Mouse (Mus musculus): ENCODE data around the gene 4931414P19Rik.
A peak's percentile ranks its signal among the peaks of the same experiment; 100 is the strongest.

4931414P19Rik gene

DNA sequence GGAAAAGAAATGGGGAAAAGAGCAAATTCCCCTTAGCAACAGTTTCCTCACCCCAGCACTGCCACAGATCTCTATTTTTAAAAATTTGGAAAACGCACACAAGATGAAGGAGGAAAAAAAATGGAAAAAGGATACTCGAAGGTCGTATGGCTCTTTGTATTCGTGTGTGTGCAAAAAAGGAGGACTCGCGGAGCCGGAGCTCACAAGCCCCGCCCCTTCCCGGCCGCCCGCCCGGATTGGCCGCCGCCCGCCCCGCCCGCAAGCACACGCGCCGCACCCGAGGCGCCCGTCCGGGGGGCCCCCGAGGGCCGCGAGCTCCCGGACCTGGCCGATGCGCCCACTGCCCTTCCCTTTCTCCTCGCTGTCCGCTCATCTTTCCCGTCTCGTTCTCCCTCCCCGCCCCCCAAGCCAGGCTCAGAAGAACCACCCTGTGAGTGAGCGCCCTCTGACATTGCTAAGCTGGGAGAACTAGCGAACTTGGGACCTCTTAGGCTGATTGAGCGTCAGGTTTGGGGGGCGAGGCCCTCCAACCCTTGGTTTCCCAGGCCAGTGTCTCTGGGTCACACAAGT, at the start of gene 4931414P19Rik:
Gene 4931414P19Rik, minus strand, starts transcription at position 242 of the 570 bp plus-strand sequence.
- peak; percentile 95 for DNase-seq

DNA sequence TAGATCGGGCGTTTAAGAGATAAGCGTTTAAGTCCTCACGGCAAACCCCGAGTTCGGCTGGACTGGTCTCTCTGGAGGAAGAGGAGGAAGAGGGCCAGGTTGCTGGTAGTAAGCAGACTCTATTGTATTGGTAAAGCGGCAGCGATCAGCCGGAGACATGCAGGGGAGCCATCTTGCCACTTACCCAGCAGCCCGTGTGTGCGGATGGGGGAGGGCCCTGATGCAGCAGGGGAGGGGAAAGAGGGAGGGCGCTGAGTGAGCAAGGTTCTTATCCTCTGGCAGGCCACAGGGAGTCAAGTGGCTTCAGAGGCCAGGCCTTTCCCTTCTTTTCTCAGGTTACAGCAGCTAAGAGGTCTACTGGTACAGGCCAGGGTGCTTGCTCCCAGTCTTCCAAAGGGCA, 47.7 kb upstream of the 4931414P19Rik start:
- DNase-seq: peak; percentile 86

DNA sequence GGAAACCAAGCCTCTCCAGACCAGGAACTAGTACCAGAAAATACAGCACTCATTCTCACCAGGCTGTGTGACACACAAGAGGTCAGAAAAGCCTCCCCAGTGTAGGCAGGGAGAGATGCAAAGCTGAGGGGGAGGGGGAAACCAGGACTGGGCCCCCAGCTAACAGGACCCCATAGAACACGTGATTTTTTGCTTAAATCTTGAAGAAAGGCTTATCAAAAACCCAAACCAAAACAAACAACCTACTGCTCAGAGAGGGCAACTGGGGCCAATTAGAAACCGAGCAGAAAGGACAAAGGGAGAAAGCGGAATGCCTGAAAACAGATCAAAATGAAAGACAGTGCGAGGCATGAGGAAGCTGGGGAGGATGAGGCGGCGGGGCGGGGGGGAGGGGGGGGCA, 47.0 kb upstream of the 4931414P19Rik start:
- peak; percentile 25 for DNase-seq

DNA sequence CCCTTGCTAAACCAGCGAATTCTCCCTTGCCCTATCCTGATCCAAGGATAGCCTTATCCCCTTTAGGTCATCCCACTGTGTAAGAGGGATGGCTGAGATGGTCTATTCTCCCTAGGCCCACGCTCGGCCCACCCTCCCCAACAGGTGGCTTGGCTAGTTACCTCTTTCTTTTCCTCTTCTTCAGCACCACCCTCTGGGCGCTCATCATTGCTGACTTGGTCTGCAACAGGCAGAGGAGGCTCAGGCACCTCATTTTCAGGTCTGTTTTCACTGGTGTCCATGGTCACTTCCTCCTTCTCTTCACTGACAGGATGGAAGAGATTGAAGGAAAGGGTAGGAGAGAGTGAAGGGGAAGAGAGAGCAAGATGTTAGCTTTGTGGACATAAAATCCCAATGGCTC, 45.8 kb upstream of the 4931414P19Rik start:
- no peak for DNase-seq

DNA sequence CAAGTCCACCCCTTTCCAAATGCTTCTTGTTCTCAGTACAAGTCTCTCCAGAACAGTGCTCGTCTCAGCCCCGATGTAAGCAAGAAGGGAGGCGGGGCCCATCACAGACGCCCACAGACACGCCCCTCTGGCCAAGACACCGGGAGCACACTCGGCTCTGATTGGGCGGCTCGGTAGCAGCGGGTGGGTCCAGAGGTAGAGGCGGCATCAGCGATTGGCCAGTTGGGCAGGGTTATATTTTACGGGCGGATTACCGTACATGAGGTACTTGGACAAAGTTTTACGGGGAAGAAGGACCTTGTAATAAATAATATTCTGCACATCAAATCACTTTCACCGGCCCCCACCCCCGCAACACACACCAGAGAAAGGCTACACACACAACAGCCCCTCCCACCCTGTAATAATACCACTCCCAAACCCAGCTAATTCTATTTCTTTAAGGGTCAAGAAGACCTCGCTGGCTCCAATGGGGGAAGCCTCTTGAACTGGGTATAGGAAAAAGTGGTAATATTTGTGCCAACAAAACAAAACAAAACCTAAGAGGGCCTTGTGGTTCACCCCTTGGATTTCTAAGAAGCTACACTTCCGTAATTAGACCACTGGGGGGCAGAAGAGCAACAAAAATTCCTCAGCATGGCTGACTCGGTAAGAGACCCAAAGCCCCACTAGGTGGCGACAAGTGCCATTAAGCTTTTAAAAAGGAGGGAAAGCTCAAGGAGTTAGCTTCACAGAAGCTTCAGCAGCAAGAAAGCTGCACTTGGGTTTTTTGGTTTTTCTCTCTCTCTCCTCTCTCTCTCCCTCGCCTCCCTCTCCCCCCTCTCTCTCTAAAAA, 45.0 kb upstream of the 4931414P19Rik start:
- peak; percentile 93 for DNase-seq

DNA sequence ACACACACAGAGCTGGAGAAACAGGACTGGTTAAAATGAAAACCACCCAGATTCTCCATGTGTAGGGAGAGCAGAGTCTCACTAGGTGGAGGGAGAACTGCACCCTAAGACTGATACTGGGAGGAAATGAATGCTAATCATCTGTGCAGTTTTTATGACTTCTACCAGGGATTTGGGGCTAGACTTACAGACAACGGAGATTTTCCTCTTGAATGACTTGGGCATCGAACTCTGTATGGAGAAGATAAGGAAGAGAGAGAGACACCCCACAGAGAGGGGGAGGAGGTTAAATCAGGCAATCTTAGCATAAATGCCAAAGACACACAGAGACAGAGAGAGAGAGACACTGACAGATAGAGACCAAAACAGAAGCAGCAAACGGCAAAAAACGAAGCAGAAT, 42.1 kb upstream of the 4931414P19Rik start:
- no peak for DNase-seq

DNA sequence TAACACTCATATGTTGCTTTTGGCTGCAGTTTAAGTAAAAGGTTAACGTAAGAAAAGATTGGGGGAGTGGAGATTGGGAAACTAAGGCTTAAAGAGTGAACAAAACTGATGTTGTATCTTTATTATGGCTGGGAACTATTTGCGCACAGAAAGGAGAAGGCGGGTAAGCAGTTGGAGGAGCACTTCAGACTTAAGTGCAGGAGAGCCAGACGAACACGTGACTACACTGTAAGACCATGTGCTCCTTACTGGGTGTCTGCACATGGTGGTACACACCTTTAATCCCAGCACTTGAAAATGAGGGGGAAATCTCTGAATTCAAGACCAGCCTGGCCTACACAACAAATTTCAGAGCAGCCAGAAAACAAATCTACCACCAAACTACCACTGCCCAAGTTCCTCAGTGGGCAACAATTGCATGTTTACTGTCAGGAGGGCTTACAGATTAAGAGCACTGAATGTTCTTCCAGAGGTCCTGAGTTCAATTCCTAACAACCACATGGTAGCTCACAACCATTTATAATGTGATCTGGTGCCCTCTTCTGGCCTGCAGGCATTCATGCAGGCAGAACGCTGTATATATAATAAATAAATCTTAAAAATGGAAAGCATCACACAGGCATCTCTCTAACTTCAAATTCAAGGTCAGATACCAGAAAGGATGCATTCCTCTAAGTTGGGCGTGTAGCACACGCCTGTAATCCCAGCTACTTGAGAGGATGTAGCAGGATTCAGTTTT, 41.3 kb upstream of the 4931414P19Rik start:
- no peak for DNase-seq

DNA sequence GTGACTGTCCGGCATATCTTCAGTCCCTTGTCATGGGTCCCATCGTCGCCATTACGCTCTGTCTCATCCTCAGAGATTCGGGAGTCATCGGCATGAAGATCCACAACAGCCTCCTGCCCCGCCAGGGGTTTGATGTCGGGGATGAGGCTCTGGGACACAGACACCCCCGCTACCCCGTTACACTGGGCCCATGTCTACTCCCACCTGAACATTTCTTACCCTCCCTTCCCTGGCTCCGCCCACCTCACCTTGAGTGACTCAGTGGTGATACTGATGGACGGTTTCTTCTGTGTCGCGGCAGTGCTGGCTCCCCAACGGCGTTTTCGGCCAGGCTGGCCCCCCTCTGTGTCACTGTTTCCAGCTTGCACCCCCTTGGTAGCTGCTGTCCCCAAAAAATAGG, 40.7 kb upstream of the 4931414P19Rik start:
- DNase-seq: no peak

DNA sequence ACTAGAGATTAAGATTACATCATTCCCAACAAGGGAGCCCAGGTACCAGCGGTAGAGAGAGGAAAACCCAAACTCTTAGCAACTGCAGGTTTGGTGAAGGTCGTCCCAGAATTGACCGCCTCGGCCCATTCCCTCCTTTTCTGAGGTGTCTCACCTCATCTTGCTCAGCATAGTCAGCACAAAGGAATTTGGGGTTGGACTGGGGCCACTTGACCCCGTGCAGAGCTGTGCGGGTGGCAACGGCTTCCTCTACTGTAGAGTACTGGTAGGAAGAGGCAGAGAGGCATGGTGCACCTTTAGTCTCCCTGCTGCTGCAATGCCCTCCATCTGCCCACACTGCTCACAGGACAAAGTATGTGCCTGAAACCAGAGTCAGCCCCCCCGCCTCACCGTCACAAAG, 38.5 kb upstream of the 4931414P19Rik start:
- DNase-seq: no peak

DNA sequence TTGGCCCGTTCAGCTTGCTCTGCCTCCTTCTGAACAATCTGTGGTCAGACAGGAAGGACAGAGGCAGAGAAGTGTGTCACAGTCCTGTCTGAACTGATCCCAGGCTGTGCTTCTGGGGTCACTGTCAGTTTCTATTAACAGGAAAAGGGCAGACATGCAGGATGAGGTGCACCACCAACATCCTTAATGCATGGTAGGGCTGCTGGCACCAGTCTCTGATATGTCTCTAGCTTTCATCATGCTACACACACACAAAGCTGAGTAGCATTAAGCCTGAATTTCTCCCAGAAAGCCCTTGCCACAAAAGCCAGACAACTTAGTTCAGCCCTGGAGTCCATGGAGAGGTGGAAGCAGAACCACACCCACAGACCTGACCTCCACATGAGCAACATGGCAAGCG, 37.2 kb upstream of the 4931414P19Rik start:
- no peak for DNase-seq

DNA sequence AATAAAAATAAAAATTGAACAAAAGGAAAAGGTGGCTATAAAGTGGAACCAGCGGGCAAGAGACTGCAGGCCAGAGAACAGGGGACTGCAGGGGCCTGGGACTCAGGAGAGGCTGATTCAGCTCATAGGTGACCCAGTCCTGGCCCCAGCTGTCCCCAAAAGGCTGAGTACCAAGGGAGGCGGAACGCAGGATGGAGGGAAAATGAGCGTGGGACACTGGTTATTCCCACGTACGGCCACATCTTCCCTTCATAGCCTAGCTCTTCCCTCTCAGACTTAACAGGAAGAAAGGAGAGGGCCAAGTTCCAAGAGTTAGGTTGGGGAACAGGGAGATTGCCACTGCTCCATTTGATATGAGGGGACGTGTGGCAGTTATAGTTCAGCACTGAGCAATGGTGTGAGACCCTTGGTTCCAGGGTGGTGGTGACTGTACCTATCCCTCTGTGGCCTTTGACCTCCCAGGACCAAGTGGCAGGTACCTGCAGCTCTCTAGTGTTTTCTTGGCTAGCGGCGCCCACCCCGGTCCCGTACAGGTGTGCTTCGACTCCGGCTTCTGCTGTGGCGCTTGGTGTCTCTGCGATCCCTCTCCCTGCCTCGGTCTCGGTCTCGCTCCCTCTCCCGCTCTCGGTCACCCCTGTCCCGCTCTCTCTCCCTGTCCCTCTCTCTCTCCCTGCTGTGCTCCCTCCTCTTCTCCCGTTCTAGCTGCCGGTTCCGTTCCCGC, 36.6 kb upstream of the 4931414P19Rik start:
- no peak for DNase-seq

DNA sequence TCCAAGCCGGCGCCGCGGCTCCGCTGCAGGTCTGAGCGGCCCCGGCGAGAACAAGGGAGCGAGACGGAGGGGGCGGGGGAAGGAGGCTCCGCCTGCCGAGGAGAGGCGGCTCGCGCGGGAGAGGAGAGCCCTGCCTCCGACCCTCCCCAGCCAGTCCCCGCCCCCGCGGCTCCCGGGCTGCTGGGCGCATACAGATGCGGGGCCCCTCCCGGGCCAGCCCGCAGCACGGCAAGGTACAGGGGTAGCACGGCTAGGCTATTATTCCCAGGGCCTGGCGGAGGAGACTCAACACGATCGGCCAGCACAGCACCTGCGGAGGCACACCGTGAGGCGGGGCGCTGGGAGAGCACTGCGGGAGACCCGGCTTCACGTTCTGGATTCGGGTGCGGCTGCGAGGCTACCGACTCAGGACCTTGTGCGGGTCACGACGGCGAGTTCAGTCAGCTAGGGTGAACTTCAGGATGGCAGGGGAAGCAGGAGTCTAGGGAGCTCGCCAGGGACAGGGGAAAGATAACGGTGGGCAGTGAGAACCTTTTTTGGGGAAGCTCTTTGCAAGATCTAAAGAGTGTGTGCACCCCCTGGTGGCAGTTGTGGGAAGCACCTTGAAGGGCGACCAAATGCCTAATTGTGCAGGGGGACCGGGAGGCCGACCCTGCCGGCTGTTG, 35.6 kb upstream of the 4931414P19Rik start, which contains the start of gene Cdh24:
Gene Cdh24, minus strand, starts transcription at position 60 of the 665 bp plus-strand sequence.
- DNase-seq: peak; percentile 96

DNA sequence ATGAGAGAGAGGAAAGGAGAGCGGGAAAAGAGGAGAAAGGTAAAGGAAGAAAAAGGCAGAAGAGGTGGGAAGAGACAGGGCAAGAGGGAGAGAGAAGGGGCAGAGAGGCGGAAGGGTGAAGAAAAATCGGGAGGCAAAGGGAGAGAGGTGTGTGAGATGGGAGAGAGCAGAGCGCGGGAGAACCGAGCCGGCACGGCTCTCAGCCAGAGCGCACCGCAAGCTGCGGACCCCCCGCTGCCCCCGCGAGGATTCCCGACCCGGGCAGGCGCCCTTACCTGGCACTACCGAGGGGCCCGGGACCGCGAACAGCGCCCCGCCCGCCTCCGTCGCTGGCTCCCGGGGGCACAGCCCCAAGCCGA, 35.1 kb upstream of the 4931414P19Rik start, which contains the start of gene Gm17606:
Gene Gm17606, plus strand, starts transcription at position 7 of the 359 bp plus-strand sequence.
- DNase-seq: no peak

DNA sequence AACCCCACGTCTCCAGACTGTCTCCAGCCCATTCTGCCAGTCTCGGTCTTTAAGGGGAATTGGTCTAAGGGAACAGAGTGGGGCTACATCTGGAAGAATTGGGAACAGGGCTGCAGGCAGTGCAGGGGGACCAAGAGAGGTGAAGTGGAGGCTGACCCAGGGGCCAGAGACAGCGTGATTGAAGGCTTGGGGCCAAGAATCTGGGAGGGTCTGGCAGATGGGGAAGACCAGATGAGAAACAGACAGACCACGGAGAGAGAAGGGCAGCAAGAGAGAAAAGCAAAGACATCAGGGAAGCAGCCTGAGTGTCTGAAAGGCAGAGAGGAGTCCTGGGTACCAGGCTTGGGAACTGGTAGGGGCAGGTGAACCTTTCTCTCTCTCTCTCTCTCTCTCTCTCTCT, 34.3 kb upstream of the 4931414P19Rik start:
- no peak for DNase-seq

DNA sequence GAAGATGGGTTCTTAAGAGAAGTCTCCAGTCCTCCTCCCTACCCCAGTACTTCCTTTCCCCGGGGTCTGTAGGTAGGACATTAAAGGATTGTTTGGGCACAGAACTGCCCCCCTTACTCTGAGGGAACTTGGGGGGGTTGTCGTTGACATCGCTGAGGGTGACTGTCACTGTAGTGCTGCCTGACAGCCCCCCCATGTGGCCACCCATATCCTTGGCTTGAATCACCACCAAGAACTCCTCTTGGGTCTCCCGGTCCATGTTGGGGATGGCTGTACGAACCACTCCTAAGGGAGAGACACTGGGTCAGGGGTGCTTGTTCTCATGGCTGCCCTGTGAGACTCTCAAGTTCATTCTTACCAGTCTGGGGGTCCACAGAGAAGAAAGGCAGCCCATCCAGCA, 32.4 kb upstream of the 4931414P19Rik start:
- DNase-seq: peak; percentile 51

DNA sequence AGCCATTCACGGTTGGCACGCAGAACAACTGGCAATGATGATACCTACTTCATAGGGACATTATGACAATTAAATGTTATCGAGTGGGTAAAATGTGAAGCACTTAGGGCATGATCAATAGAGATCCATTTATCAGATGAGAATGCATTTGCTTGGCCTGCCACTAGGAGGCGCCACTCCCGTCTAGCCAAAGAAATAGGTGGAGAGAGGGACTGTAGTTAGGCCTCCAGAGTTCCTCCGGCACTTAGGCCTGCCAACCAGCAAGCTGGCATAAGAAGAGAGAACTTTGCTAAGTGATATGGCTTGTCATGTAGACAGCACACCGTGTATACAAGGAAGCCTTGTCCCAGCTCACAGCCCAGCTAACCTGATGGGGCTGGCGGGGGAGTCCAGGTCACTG, 31.2 kb upstream of the 4931414P19Rik start:
- peak; percentile 83 for DNase-seq

DNA sequence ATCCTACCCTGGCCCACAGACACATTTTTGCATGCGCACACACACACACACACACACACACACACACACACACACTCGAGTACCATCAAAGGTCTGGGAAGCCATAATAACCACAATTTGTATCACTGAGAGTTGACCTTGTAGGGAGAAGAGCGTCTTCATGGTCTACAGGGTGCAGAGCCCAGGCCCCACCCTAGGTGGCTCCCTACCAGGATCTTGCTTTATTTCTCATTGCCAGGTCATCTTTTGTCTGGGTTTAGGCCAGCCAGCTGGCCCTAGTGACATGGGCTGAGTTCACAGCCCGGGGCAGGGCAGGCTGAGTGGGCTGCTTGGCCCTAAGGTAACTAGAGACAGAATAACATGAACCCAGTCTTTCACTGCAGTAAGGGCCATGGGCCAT, 28.4 kb upstream of the 4931414P19Rik start:
- peak; percentile 49 for DNase-seq

DNA sequence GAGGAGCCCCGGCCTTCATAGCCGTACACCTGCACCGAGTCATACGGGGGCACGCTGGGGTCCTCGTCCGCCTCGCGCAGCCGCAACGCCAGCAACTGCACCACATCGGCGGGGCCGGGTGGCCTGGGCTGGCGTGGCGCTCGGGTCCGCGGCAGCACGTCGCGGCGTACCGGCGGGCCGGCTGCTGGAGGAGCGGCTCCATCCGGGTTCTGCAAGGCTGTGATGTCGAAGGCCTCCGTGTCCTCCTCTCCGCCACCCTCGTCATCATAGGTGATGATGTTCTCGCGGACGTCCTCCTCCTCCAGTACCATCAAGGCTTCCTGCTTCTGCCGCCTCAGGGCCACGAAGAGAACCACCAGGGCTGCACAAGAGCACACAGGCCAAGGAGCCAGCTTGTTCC, 26.5 kb upstream of the 4931414P19Rik start:
- no peak for DNase-seq

DNA sequence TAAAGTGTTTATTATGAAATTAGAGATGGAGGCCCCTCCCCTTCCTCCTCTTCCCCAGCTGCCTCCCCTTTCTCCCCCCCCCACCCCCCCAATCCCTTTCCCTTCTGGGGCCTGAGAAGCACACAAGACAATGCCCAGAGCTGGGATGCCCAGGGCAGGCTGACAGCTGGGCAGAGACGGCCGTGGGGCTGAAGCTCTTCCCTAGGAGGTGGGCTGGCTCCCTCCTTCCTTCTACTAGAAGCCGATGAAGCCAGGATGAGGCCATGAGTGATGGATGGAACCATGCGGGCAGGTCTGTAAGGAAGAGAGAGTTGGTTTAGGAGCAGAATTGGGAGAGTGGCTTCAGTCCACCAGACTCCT, 25.4 kb upstream of the 4931414P19Rik start:
- DNase-seq: no peak

DNA sequence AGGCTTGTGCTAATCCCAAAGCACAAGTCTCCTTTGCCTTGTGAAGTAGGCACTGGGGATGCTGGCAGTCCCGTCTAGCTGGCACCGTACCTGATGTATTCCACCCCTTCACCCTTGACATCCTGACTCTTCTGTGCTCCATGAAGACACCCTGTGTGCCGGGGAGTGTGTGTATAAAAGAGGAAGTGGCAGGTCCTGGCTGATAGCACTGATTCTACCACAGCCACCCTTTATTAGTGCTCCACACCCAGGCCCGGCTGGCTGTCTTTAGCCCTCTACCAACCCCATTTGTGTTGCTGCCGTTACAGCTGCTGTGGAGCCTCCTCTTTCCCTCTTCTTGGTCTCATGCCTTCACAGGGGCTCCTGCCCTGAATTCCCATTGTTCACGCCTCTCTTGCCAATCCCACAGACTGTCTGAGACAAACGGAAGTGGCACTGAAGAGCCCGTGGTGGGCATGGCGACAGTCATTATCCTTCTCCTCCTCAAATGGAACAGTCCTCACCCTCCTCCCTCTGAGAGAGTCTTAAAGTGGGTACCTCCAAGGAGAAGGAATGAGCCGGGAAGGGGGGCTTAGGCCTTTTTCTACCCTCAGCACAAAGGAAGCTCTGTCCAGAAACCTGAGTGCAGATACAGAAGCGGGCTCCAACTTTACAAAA, 24.9 kb upstream of the 4931414P19Rik start:
- DNase-seq: no peak

DNA sequence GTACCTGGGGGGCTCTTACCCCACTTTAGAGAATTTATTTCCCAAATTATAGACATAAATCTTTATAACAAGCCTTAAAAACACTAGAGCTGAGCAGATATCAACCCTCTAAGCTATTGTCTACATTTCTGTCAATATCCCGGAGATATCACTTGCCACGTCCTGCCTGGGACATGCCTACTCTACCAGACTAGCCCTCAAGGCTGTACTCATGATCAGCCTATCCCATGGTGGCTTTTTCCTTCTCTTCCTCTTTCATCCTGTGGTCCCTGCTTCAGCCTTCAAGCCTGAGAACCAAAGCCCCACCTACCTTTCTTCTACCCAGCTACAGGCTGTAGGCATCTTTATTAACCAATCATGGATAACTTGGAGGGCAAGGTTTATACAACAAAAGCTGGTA, 24.0 kb upstream of the 4931414P19Rik start:
- no peak for DNase-seq

DNA sequence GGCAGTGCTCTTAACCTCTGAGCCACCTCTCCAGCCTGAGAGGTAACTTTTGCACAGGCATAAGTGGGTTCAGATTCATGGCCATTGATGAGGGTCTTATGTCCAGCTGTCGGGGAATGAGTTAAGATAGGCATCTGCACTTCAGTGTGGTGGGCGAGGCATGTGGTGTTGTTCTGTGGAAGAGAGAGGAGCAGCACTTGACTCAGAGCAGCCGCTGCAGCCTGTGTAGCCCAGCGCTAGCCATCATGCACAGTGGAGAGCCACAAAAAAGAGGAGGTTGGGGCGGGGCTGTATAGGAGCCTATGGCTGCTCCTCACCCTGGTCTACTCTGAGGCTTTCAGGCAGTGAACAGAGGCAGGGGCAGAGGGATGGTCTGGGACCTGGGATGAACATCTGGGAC, 22.3 kb upstream of the 4931414P19Rik start:
- DNase-seq: no peak

Data from thymus, postnatal 4 days (tissue).